Mouse (Mus musculus) bone marrow, adult 2 months (tissue): ENCODE results near the gene Gabrr3. TPM values are rescaled to one million over a fixed set of nuclear protein-coding genes. Genes with fewer than 3 reads are reported as not detected.

ENCODE experiments used
- H3K27ac ChIP-seq: fragments of 200-500 bp; 2 replicates; pipeline ENCODE4 v1.5.1; 2012; ENCODE audit warnings: low read depth, mild to moderate bottlenecking, control low read depth, inconsistent platforms, low read length; ENCODE audit not compliant: control insufficient read depth, poor library complexity, insufficient read depth
- H3K4me1 ChIP-seq: fragments of 200-500 bp; 2 replicates; pipeline ENCODE4 v1.6.1; 2011; ENCODE audit warnings: low read length; ENCODE audit not compliant: control insufficient read depth, insufficient read depth
- H3K4me3 ChIP-seq: fragments of 200-500 bp; replicated peaks from 2 replicates; pipeline ENCODE3; 2011; ENCODE audit warnings: mild to moderate bottlenecking, low read depth, low read length, control low read depth; ENCODE audit not compliant: control insufficient read depth
- CTCF ChIP-seq: fragments of 200-500 bp; IDR thresholded peaks from 2 replicates; pipeline ENCODE4 v1.5.1; 2011; ENCODE audit warnings: low read length, control low read depth; ENCODE audit not compliant: control insufficient read depth, insufficient read depth
- POLR2A ChIP-seq: fragments of 200-500 bp; IDR thresholded peaks from 2 replicates; pipeline ENCODE4 v1.6.1; 2011; ENCODE audit warnings: low read depth, mild to moderate bottlenecking, control low read depth, low read length, borderline replicate concordance; ENCODE audit not compliant: control insufficient read depth
- WGBS: fragments of 180-500 bp; shearing (Covaris S2); methylation state at CpG from one replicate; pipeline ENCODE4 v1.1.7; 2018; 5-methylcytosine and 5-hydroxymethylcytosine counted together
- polyA plus RNA-seq: library from polyadenylated mRNA; stranded (reverse); fragments of >200 nt; gene quantifications from 2 replicates; pipeline ENCODE4 v1.2.4, GENCODE M21; 2011; ENCODE audit warnings: low replicate concordance; ENCODE audit not compliant: missing spikeins, insufficient read depth, insufficient read length

Gene Gabrr3
- polyA plus RNA-seq, 1 experiment, result not detected

DNA sequence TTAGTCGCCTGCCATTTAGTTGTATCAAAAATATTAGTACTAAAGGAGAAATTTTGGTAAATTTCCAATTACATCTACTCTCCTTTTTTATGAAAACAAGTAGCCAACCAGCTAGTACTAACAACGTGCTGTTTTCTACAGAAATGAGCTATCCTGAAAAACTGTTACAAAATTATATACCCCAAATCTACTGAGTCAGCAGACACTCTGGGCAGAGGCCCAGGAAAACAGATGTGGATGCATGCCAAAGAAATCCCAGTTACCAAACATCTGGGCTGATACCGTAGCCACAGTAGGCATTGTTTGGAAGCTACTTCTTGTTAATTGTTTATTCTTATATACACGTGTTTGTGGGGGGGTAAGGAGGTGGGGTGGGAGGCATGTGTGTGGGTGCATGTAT is 6.3 kb downstream of the Gabrr3 start:
- TF ChIP-seq CTCF (no peak), POLR2A (no peak)
- WGBS, result 68% methylated on average over 4 of the region's 4 CpGs
- Histone ChIP-seq H3K4me1 (no peaks in the 10 kb centered on the region), H3K4me3 (no peak overlapping the region), H3K27ac (no peak overlapping the region)

GRCm38 (mm10) chr16:59420237-59420866 is 13.2 kb downstream of the Gabrr3 start:
- WGBS, result 59% methylated on average over 9 of the region's 9 CpGs
- Histone ChIP-seq H3K4me3 (no peak overlapping the region), H3K27ac (no peak overlapping the region), H3K4me1 (no peaks in the 10 kb centered on the region)
- TF ChIP-seq CTCF (no peak), POLR2A (no peak)

DNA sequence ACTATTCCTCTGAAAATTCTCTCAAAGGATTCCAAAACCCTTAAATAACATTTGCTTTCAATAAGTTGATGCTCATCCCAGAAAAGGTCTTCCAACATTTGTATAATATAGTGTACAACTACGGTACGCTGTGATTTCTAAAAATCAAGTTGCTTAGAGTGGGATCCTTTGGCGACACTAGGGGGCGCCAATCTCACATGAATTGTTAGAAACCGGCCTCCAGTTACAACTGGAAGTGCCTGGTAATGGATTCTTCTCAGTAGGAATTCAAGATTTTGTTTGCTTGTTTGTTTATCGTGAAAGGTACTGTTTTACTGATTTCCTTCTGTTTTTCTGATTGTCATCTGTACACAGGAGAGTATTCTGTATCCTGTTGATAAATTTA is 13.7 kb downstream of the Gabrr3 start:
- TF ChIP-seq POLR2A (no peak), CTCF (peak; percentile 40; the same call in 1 of the 2 replicates)
- no peaks in the 10 kb centered on the region for H3K4me1 ChIP-seq
- H3K27ac ChIP-seq, result no peak overlapping the region
- no peak overlapping the region for H3K4me3 ChIP-seq
- 8% methylated on average over 6 of the region's 6 CpGs for WGBS

GRCm38 (mm10) chr16:59421571-59422345 is 14.6 kb downstream of the Gabrr3 start:
- Histone ChIP-seq H3K4me3 (no peak overlapping the region), H3K4me1 (no peaks in the 10 kb centered on the region), H3K27ac (no peak overlapping the region)
- no peak for TF ChIP-seq CTCF
- TF ChIP-seq POLR2A, result no peak
- 74% methylated on average over 13 of the region's 13 CpGs for WGBS

DNA sequence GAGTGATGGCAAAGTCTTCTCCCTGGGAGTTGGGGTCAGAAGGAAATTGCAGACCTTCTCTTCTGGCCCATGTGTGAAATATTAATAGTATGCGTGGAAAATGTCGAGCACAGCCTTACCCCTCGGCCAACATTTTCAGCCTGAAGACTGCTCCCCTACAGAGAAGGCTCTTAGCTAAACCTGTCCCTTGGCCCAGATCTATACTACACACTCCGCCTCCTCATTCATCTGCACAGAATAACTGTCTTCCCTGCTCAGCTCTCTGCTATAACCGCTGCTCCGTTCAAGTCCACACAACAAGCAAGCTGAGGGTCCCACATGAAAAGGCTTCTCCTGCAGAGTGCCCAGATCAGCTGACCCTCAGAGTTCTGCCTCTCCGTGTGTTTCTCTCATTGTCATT is 20.8 kb downstream of the Gabrr3 start:
- Histone ChIP-seq H3K4me1 (no peaks in the 10 kb centered on the region), H3K4me3 (no peak overlapping the region), H3K27ac (no peak overlapping the region)
- 77% methylated on average over 7 of the region's 7 CpGs for WGBS
- TF ChIP-seq POLR2A, result no peak
- no peak for TF ChIP-seq CTCF

DNA sequence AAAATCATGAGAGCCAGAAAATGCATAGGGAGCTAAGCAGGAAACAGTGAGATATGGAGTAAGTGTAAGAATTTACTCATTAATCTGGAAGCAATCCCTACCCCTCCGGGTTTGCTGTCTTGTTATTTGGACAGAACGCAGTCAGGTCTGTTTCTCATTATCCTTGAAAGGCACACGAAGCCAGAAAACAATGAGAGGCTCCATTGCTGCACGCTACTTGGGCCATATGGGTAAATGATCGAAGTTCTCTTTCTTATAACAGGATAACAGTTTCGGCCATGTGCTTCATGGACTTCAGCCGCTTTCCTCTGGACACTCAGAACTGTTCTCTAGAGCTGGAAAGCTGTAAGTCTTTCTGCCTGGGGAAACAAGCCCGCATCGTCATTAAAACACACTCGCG is 26.0 kb downstream of the Gabrr3 start:
- Histone ChIP-seq H3K4me1 (no peaks in the 10 kb centered on the region), H3K4me3 (no peak overlapping the region), H3K27ac (no peak overlapping the region)
- no peak for TF ChIP-seq POLR2A
- TF ChIP-seq CTCF, result no peak
- WGBS, result 84% methylated on average over 11 of the region's 11 CpGs

- Histone ChIP-seq H3K4me3 (no peak overlapping the region), H3K27ac (no peak overlapping the region), H3K4me1 (no peaks in the 10 kb centered on the region)
- TF ChIP-seq CTCF (no peak), POLR2A (no peak)
- 80% methylated on average over 7 of the region's 7 CpGs for WGBS
Measured at GRCm38 (mm10) chr16:59444880-59445559, 37.9 kb downstream of the Gabrr3 start.

- WGBS, result 66% methylated on average over 1 of the region's 1 CpGs
- TF ChIP-seq CTCF (no peak), POLR2A (no peak)
- no peaks in the 10 kb centered on the region; the same call in none of the 2 replicates for H3K4me1 ChIP-seq
- H3K4me3 ChIP-seq, result no peak overlapping the region
- H3K27ac ChIP-seq, result no peak overlapping the region
Measured at GRCm38 (mm10) chr16:59448181-59448580, 41.0 kb downstream of the Gabrr3 start.
